Mouse (Mus musculus) midbrain, embryonic 11.5 days (tissue): ENCODE results near the gene Trappc10. TPM values are rescaled to one million over a fixed set of nuclear protein-coding genes. Genes with fewer than 3 reads are reported as not detected.

Experiments used
- ATAC-seq: fragments of 200-750 bp; cut with Nextera tagmentation; 2 replicates; pipeline ENCODE4 v1.8.0; 2017; ENCODE audit warnings: moderate TSS enrichment, moderate library complexity; ENCODE audit not compliant: low FRiP score
- DNase-seq: peaks from one replicate; pipeline ENCODE4 v3.0.0; 2015; ENCODE audit warnings: low spot score; ENCODE audit errors: missing footprints
- H3K27ac ChIP-seq: fragments of 300-500 bp; sonication (generic); 2 replicates; pipeline ENCODE4 v1.5.1; 2014; ENCODE audit warnings: low read depth, low read length
- H3K27me3 ChIP-seq: fragments of 300-500 bp; sonication (generic); 2 replicates; pipeline ENCODE4 v1.6.1; 2014; ENCODE audit warnings: mild to moderate bottlenecking, low read length, moderate library complexity, mixed read lengths; ENCODE audit not compliant: control insufficient read depth, insufficient read depth
- H3K36me3 ChIP-seq: fragments of 300-500 bp; sonication (generic); 2 replicates; pipeline ENCODE4 v1.6.1; 2014; ENCODE audit warnings: mild to moderate bottlenecking, low read length, moderate library complexity, mixed read lengths; ENCODE audit not compliant: control insufficient read depth, insufficient read depth
- H3K4me1 ChIP-seq: fragments of 300-500 bp; sonication (generic); 2 replicates; pipeline ENCODE4 v1.6.1; 2014; ENCODE audit warnings: low read length; ENCODE audit not compliant: control insufficient read depth, insufficient read depth
- H3K4me2 ChIP-seq: fragments of 300-500 bp; sonication (generic); 2 replicates; pipeline ENCODE4 v1.6.1; 2014; ENCODE audit warnings: mild to moderate bottlenecking, moderate library complexity
- H3K4me3 ChIP-seq: fragments of 300-500 bp; sonication (generic); 2 replicates; pipeline ENCODE4 v1.5.1; 2014; ENCODE audit warnings: low read depth, low read length
- H3K9ac ChIP-seq: fragments of 300-500 bp; sonication (generic); 2 replicates; pipeline ENCODE4 v1.6.1; 2014; ENCODE audit warnings: low read length
- H3K9me3 ChIP-seq: fragments of 300-500 bp; sonication (generic); 2 replicates; pipeline ENCODE4 v1.6.1; 2016; ENCODE audit warnings: low read length; ENCODE audit not compliant: control insufficient read depth
- WGBS: fragments of 180-500 bp; shearing (Covaris S2); extraction: QIAGEN DNeasy Blood & Tissue Kit; methylation state at CpG from one replicate; pipeline ENCODE4 v1.1.7; 2014; 5-methylcytosine and 5-hydroxymethylcytosine counted together
- polyA plus RNA-seq: library from polyadenylated mRNA; unstranded; fragments of >200 nt; fragmentation: Nextera tagmentation; extraction: Ambion mirVana; gene quantifications from 2 replicates; pipeline ENCODE4 v1.2.1, GENCODE M21; 2014

Gene Trappc10
- polyA plus RNA-seq, 1 experiment from 2014 or later = 16.7 TPM

DNA sequence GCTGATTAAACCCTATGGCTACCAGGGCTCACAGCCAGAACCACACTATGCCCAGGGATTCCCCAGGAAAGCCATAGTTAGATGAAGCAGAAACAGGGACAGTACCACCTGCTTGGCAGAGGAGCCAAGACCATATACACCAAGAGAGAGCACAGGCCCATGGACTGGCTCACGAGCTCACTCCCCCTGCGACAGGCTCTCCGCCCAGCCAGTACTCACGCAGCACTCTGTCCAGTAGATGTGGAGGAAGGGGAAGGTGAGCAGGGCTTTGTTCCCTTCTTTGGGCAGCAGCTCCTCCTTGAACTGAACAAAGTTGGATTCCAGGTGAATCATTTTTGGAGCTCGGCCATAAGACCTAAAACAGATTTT, 15.9 kb downstream of the Trappc10 start:
- WGBS = 90% methylated on average over 5 of the region's 5 CpGs
- no peak overlapping the region for H3K4me3 ChIP-seq
- H3K4me2 ChIP-seq = no peak overlapping the region
- no peak overlapping the region for H3K9ac ChIP-seq
- H3K27ac ChIP-seq = no peak overlapping the region
- no peaks in the 10 kb centered on the region for H3K9me3 ChIP-seq
- no peaks in the 10 kb centered on the region for H3K27me3 ChIP-seq
- peaks cover 2% of the 10 kb centered on the region; the same call in 1 of the 2 replicates for H3K36me3 ChIP-seq
- H3K4me1 ChIP-seq = no peaks in the 10 kb centered on the region
- ATAC-seq = no peak
- DNase-seq = no peak

DNA sequence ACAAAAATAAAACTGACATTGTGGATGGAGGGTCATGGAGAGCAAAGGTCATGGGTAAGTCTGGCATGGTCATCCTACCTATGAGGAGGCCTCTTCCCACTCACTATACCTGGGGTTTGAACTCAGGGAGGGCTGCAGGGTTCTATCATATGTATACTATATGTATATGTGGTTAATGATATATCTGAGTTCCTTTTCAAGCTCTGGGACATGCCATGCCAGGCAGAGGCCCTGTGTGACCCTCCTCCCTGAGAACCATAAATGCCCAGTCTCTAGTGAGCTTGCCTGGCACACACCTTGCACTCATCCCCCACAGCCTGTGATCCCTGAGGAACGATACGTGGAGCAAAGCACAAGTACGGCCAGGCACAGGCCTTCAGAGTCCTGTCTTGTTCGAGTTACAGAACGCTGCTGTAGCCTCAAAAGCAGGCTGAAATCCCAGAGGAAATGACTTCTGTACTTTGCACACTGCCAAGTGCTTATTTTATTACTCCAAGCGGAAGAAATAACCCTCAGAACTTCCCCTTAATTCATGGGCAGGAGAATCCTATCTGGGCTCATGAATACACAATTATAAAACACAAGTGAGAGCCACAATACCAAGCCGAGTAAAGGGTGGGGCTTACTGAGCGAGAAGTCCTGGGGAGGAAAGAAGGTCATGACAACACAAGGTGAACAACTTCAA, 16.4 kb downstream of the Trappc10 start:
- no peak overlapping the region for H3K4me3 ChIP-seq
- ATAC-seq = no peak
- no peaks in the 10 kb centered on the region for H3K9me3 ChIP-seq
- WGBS = 94% methylated on average over 8 of the region's 8 CpGs
- H3K4me1 ChIP-seq = no peaks in the 10 kb centered on the region
- H3K36me3 ChIP-seq = peaks cover 2% of the 10 kb centered on the region; the same call in 1 of the 2 replicates
- no peak for DNase-seq
- H3K4me2 ChIP-seq = no peak overlapping the region
- no peak overlapping the region for H3K9ac ChIP-seq
- no peak overlapping the region for H3K27ac ChIP-seq
- no peaks in the 10 kb centered on the region for H3K27me3 ChIP-seq

DNA sequence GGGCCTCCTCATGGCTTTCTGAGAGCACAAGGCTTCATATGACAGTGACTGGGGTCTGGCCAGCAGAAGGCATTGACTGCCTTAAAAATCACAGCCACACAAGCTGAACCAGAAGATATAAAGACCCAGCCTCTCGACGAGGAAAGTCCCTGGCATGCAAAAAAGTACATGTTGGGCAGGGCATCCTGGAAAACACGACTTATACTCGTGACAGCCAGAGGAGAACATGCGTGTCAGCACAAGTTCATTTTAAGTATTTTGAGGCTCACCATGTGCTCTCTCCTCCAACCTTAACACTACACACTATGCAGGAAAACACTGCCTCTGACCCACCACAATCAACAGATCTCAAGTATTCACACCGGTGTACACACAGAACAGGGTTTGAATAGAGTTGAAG, 20.3 kb downstream of the Trappc10 start:
- DNase-seq = no peak
- no peak overlapping the region for H3K9ac ChIP-seq
- H3K27ac ChIP-seq = no peak overlapping the region
- no peaks in the 10 kb centered on the region for H3K27me3 ChIP-seq
- peaks cover 8% of the 10 kb centered on the region; the same call in 1 of the 2 replicates for H3K36me3 ChIP-seq
- no peak for ATAC-seq
- H3K4me1 ChIP-seq = no peaks in the 10 kb centered on the region
- no peak overlapping the region for H3K4me2 ChIP-seq
- H3K9me3 ChIP-seq = no peaks in the 10 kb centered on the region
- WGBS = 93% methylated on average over 6 of the region's 6 CpGs
- no peak overlapping the region for H3K4me3 ChIP-seq

DNA sequence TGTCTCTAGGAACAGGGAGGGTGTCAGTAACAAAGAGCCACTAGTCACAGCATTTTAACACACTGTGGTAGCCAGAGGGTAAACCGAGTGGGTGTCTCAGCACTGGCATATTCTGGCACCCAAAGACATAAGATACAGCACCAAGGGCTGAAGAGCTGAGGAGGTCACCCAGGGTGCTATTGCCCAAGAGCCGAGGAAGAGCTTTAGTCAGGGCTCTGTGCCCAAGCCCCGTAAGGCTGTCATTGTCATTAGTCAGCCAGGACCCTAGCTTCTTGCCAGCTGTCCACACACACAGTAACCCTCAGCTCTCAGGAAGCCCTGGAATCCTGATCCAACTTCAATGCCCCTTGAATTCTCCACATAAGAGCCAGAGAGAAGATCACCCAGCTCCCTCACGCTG, 21.5 kb downstream of the Trappc10 start:
- Histone ChIP-seq H3K36me3 (peaks cover 6% of the 10 kb centered on the region; the same call in 1 of the 2 replicates), H3K9me3 (no peaks in the 10 kb centered on the region), H3K27me3 (no peaks in the 10 kb centered on the region), H3K4me3 (no peak overlapping the region), H3K4me2 (no peak overlapping the region), H3K27ac (no peak overlapping the region), H3K9ac (no peak overlapping the region), H3K4me1 (no peaks in the 10 kb centered on the region)
- DNase-seq = no peak
- 91% methylated on average over 4 of the region's 4 CpGs for WGBS
- no peak for ATAC-seq

GRCm38 (mm10) chr10:78221315-78221714, 23.1 kb downstream of the Trappc10 start:
- Histone ChIP-seq H3K4me1 (no peaks in the 10 kb centered on the region), H3K27ac (no peak overlapping the region), H3K36me3 (0 out of 2 replicates have a peak, but pooled peaks cover 6% of the 10 kb centered on the region), H3K9ac (no peak overlapping the region), H3K4me2 (no peak overlapping the region), H3K9me3 (no peaks in the 10 kb centered on the region), H3K27me3 (no peaks in the 10 kb centered on the region), H3K4me3 (no peak overlapping the region)
- WGBS = 94% methylated on average over 7 of the region's 7 CpGs
- no peak for DNase-seq
- no peak for ATAC-seq

DNA sequence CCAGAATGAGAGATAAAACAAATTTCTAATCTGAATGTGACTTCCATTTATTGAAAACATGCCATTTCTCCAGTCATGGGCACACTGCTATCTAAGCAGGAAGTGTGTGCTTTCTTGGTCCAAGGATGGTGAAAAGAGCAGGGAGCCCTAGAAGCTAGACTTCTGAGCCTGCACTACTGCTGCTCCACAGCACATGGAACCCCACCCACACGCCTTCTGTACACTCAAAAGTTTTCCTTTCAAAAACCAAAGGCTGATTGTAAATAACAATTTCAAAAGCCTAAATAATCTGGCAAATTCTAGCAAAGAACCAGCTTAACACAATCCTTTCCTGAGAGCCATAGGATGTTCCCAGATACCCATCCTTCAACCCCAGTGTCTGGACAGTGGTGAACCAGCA, 24.9 kb downstream of the Trappc10 start:
- DNase-seq (no peak), ATAC-seq (no peak)
- Histone ChIP-seq H3K4me3 (no peak overlapping the region), H3K4me1 (no peaks in the 10 kb centered on the region), H3K9me3 (no peaks in the 10 kb centered on the region), H3K36me3 (peaks cover 7% of the 10 kb centered on the region; the same call in 1 of the 2 replicates), H3K27me3 (no peaks in the 10 kb centered on the region), H3K9ac (no peak overlapping the region), H3K4me2 (no peak overlapping the region), H3K27ac (no peak overlapping the region)
- WGBS = 91% methylated on average over 1 of the region's 1 CpGs

DNA sequence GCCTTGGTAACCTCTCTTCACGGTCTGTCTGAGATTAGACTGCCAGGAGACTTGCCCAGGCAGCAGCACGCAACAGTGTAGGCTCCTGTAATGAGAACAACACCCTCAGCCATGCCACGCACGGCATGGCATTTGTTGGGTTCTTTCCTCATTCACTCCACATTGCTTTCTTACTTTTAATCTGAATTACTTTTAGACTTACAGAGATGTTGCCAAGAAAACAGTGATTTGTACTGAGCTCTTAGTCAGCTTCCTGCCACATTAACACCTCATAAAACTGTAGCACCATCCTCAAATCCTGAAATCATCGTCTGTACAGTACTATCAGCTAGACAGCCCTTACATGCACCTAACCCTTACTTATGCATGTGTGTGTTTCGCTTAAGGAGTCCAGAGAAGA, 25.9 kb downstream of the Trappc10 start:
- no peak for ATAC-seq
- H3K4me3 ChIP-seq = no peak overlapping the region
- no peak overlapping the region for H3K4me2 ChIP-seq
- H3K36me3 ChIP-seq = peaks cover 15% of the 10 kb centered on the region; the same call in 1 of the 2 replicates
- 90% methylated on average over 6 of the region's 6 CpGs for WGBS
- no peak overlapping the region for H3K9ac ChIP-seq
- no peak overlapping the region for H3K27ac ChIP-seq
- no peaks in the 10 kb centered on the region for H3K27me3 ChIP-seq
- H3K4me1 ChIP-seq = no peaks in the 10 kb centered on the region
- no peak for DNase-seq
- H3K9me3 ChIP-seq = no peaks in the 10 kb centered on the region

- Histone ChIP-seq H3K27me3 (no peaks in the 10 kb centered on the region), H3K27ac (no peak overlapping the region), H3K9ac (no peak overlapping the region), H3K36me3 (peaks cover 13% of the 10 kb centered on the region; the same call in 1 of the 2 replicates), H3K9me3 (no peaks in the 10 kb centered on the region), H3K4me2 (no peak overlapping the region), H3K4me3 (no peak overlapping the region), H3K4me1 (no peaks in the 10 kb centered on the region)
- DNase-seq (no peak), ATAC-seq (no peak)
- 81% methylated on average over 6 of the region's 6 CpGs for WGBS
Observed at GRCm38 (mm10) chr10:78216376-78217083, 27.9 kb downstream of the Trappc10 start.

DNA sequence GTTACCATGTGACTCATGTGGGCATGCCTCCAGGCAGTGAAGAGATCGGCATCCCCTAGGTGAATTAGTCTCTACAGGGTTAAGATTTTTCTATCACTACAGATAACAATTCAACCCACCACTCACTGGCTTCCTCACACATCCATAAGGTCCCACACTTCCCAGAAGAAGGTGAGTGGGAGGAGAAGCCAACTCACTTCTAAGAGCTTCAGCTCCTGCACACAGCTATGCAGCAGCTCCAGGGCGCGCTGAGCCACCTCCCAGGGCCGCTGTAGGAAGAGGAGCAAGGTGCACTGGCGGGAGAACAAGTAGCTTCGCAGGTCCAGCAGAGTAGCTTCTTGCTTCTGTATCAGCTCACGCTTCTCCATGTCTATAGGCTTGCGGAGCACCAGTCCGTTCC, 30.1 kb downstream of the Trappc10 start:
- H3K27me3 ChIP-seq = no peaks in the 10 kb centered on the region
- H3K9me3 ChIP-seq = no peaks in the 10 kb centered on the region
- H3K4me3 ChIP-seq = no peak overlapping the region
- no peak overlapping the region for H3K9ac ChIP-seq
- ATAC-seq (no peak), DNase-seq (no peak)
- 94% methylated on average over 9 of the region's 9 CpGs for WGBS
- H3K4me1 ChIP-seq = no peaks in the 10 kb centered on the region
- no peak overlapping the region for H3K4me2 ChIP-seq
- peaks cover 16% of the 10 kb centered on the region for H3K36me3 ChIP-seq
- no peak overlapping the region for H3K27ac ChIP-seq
